Mouse (Mus musculus): ENCODE results near the gene Zfp683. TPM values are rescaled to one million over a fixed set of nuclear protein-coding genes. Genes with fewer than 3 reads are reported as not detected.

Zfp683 gene
- polyA plus RNA-seq, 1 experiment from 2014 or later = not detected

DNA sequence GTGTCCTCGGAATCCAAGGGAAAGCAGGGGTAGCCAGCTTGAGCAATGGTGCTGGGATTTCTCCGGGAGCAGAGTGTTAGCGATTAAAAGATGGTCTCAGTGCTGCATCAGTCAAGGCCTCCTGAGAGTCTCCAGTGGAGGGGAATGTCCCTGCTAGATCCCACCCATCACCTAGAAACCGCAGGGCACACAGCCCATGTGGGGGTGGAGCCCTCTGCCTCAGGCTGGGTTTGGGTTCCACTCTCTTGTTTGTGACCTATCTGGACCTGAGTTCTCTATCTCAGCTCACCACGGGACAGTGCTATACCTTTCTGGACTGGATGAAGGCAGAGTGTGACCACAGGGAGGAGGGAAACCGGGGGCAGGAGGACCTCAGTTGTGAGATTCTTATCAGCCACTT lies 5.3 kb downstream of the Zfp683 start:
- Histone ChIP-seq H3K27me3 (ENCODE audit: control insufficient read depth, insufficient read depth, low read length) (no peaks in the 10 kb centered on the region; the same call in 1 of the 2 replicates), H3K4me3 (ENCODE audit: low read depth, low read length) (no peak overlapping the region), H3K9me3 (replicated peaks; ENCODE audit: control insufficient read depth, low read length) (no peaks in the 10 kb centered on the region), H3K9ac (replicated peaks; ENCODE audit: low read length) (no peak overlapping the region), H3K36me3 (replicated peaks; ENCODE audit: control insufficient read depth, insufficient read depth, low read depth, low read length) (no peaks in the 10 kb centered on the region), H3K4me2 (ENCODE audit: low read depth, low read length) (no peak overlapping the region), H3K4me1 (ENCODE audit: control insufficient read depth, insufficient read depth, low read length) (no peaks in the 10 kb centered on the region), H3K27ac (replicated peaks; ENCODE audit: low read depth, low read length) (no peak overlapping the region)
- no peak for ATAC-seq (replicated peaks; ENCODE audit: insufficient number of reproducible peaks, low FRiP score, low TSS enrichment, low read depth)
- no peak for DNase-seq (ENCODE audit: low spot score)
- 83% methylated on average over 6 of the region's 6 CpGs for WGBS

DNA sequence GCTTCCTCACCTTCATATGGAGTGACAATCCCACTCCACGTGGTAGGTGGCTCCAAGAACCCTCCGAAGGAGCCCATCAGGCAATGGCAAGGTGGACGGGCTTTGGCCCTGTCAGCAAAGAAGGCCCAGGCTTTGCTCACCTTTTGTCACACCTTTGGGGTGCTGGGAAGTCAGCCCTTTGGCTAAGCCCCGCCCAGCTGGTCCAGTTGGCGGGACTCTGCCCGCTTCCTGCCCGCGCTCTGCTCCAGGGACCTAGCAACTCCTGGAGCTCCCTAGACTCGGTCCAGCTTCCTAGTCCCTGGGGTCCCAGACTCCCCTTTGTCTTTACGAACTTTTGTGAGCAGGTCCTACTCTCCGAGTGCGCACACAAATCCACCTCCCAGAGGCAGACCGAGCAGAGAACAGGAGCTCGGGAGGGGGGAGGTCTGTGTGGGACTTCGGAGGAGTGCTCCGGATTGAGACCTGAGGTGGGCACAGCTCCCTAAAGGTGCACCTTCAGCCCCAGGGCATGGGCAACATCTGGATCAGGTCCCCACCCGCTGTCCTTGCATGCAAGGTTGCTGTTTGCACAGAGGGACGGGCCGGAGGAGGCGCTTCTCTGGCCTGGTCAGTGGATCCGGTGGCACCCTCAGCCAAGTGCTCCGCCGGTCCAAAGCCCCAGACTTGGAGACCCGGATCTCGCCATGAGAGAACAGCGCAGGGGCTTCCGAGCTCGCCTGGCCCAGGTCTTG lies 6.7 kb downstream of the Zfp683 start, which contains the start of gene Crybg2:
Gene Crybg2, plus strand, starts transcription at position 681 of the 731 bp plus-strand sequence.
- Histone ChIP-seq H3K4me1 (ENCODE audit: control insufficient read depth, insufficient read depth, low read length) (no peaks in the 10 kb centered on the region), H3K4me3 (ENCODE audit: low read depth, low read length) (no peak within 1 kb of the TSS), H3K4me2 (ENCODE audit: low read depth, low read length) (no peak within 1 kb of the TSS; the same call in 1 of the 2 replicates), H3K27ac (replicated peaks; ENCODE audit: low read depth, low read length) (no peak within 1 kb of the TSS), H3K9ac (replicated peaks; ENCODE audit: low read length) (0 out of 2 replicates have a peak within 1 kb of the TSS, but pooled peaks have one; percentile 1), H3K9me3 (replicated peaks; ENCODE audit: control insufficient read depth, low read length) (no peaks in the 10 kb centered on the region), H3K27me3 (ENCODE audit: control insufficient read depth, insufficient read depth, low read length) (peaks cover 4% of the 10 kb centered on the region; the same call in 1 of the 2 replicates), H3K36me3 (replicated peaks; ENCODE audit: control insufficient read depth, insufficient read depth, low read depth, low read length) (no peaks in the 10 kb centered on the region)
- WGBS = 40% methylated on average over 28 of the region's 28 CpGs
- ATAC-seq (replicated peaks; ENCODE audit: insufficient number of reproducible peaks, low FRiP score, low TSS enrichment, low read depth) = no peak
- DNase-seq (ENCODE audit: low spot score) = no peak

DNA sequence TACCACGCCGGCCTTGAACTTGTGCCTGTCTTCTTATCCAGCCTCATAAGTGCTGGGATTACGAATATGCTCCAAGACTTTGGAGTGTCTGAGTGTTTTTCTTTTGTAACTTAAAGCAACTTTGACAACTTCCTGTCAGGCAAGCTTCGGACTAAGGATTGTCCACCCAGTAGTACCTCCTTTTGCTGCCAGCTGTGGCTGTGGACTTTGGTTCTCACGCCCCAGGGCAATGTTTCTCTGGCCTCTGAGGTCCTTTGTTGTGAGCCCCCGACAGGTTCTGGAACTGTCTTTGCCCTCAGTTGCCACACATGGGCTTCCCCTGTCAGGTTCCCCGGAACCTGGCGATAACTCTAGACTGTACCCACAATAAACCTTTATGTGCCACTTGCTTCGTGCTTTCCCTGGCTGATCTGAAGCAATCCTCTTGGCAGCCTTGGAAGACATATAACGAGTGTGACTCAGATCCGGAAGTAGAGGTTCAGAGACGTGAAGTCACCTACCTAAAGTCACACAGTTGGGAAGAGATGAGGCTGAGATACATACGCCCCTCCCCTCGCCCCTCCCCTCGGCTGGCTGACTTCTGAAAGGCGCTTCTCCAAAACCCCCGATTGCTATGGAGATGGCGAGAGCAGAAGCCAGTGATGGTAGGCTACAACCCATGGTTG lies 7.7 kb downstream of the Zfp683 start:
- Histone ChIP-seq H3K27ac (replicated peaks; ENCODE audit: low read depth, low read length) (no peak overlapping the region), H3K4me2 (ENCODE audit: low read depth, low read length) (no peak overlapping the region), H3K9ac (replicated peaks; ENCODE audit: low read length) (no peak overlapping the region), H3K4me3 (ENCODE audit: low read depth, low read length) (no peak overlapping the region), H3K36me3 (replicated peaks; ENCODE audit: control insufficient read depth, insufficient read depth, low read depth, low read length) (no peaks in the 10 kb centered on the region), H3K4me1 (ENCODE audit: control insufficient read depth, insufficient read depth, low read length) (no peaks in the 10 kb centered on the region), H3K27me3 (ENCODE audit: control insufficient read depth, insufficient read depth, low read length) (peaks cover 6% of the 10 kb centered on the region; the same call in 1 of the 2 replicates), H3K9me3 (replicated peaks; ENCODE audit: control insufficient read depth, low read length) (no peaks in the 10 kb centered on the region)
- DNase-seq (ENCODE audit: low spot score) = no peak
- 57% methylated on average over 18 of the region's 18 CpGs for WGBS
- no peak for ATAC-seq (replicated peaks; ENCODE audit: insufficient number of reproducible peaks, low FRiP score, low TSS enrichment, low read depth)

DNA sequence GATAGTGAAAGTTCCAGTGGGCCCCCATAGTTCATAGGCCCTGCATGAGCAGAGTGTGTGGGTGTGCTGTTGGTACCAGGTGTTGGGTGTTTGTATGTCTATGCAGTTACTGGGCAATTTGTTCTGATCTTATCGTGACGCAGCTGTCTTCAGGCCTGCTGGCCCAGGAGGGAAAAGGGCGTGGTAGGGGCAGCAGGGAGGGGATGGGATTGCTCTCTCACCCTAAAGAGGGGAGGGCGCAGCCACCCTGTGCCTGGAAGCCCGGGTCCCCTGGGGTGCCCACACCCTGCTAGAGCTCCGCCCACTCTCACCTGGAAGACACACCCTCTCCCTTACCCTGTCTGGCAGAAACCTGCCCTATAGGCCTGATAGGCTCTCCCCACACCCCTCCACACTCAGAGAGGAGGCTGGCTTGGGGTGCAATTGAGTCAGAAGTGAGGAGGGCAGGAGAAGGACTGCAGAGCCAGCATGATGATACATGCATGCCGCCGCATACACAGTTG lies 8.4 kb downstream of the Zfp683 start:
- 41% methylated on average over 8 of the region's 8 CpGs for WGBS
- ATAC-seq (replicated peaks; ENCODE audit: insufficient number of reproducible peaks, low FRiP score, low TSS enrichment, low read depth) (no peak), DNase-seq (ENCODE audit: low spot score) (no peak)
- Histone ChIP-seq H3K9me3 (replicated peaks; ENCODE audit: control insufficient read depth, low read length) (no peaks in the 10 kb centered on the region), H3K4me3 (ENCODE audit: low read depth, low read length) (no peak overlapping the region), H3K27me3 (ENCODE audit: control insufficient read depth, insufficient read depth, low read length) (peaks cover 6% of the 10 kb centered on the region; the same call in 1 of the 2 replicates), H3K4me1 (ENCODE audit: control insufficient read depth, insufficient read depth, low read length) (no peaks in the 10 kb centered on the region), H3K9ac (replicated peaks; ENCODE audit: low read length) (no peak overlapping the region), H3K4me2 (ENCODE audit: low read depth, low read length) (no peak overlapping the region), H3K27ac (replicated peaks; ENCODE audit: low read depth, low read length) (no peak overlapping the region), H3K36me3 (replicated peaks; ENCODE audit: control insufficient read depth, insufficient read depth, low read depth, low read length) (no peaks in the 10 kb centered on the region)

DNA sequence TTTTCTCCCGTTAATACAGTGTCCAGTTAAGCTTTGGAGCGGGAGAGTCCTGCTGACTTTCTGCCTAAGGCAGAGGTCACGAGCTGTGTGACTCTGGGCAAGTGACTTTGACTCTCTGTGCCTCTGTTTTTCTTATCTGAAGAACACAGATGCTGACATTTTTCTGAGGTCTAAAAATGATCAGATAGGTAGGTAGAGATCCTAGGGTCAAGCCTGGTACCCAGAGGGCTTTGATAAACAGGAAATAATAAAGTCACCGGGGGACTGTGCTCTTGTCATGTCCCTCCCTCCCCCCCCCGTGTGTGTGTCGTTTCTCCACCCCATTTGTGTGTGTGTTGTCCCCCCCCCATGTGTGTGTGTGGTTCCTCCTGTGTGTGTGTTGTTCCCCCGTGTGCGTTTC lies 8.9 kb downstream of the Zfp683 start:
- H3K9ac ChIP-seq (replicated peaks; ENCODE audit: low read length) = no peak overlapping the region
- ATAC-seq (replicated peaks; ENCODE audit: insufficient number of reproducible peaks, low FRiP score, low TSS enrichment, low read depth) (no peak), DNase-seq (ENCODE audit: low spot score) (no peak)
- no peaks in the 10 kb centered on the region for H3K9me3 ChIP-seq (replicated peaks; ENCODE audit: control insufficient read depth, low read length)
- no peaks in the 10 kb centered on the region for H3K4me1 ChIP-seq (ENCODE audit: control insufficient read depth, insufficient read depth, low read length)
- H3K36me3 ChIP-seq (replicated peaks; ENCODE audit: control insufficient read depth, insufficient read depth, low read depth, low read length) = no peaks in the 10 kb centered on the region
- H3K27ac ChIP-seq (replicated peaks; ENCODE audit: low read depth, low read length) = no peak overlapping the region
- H3K4me3 ChIP-seq (ENCODE audit: low read depth, low read length) = no peak overlapping the region
- peaks cover 6% of the 10 kb centered on the region; the same call in 1 of the 2 replicates for H3K27me3 ChIP-seq (ENCODE audit: control insufficient read depth, insufficient read depth, low read length)
- 62% methylated on average over 8 of the region's 8 CpGs for WGBS
- H3K4me2 ChIP-seq (ENCODE audit: low read depth, low read length) = no peak overlapping the region

DNA sequence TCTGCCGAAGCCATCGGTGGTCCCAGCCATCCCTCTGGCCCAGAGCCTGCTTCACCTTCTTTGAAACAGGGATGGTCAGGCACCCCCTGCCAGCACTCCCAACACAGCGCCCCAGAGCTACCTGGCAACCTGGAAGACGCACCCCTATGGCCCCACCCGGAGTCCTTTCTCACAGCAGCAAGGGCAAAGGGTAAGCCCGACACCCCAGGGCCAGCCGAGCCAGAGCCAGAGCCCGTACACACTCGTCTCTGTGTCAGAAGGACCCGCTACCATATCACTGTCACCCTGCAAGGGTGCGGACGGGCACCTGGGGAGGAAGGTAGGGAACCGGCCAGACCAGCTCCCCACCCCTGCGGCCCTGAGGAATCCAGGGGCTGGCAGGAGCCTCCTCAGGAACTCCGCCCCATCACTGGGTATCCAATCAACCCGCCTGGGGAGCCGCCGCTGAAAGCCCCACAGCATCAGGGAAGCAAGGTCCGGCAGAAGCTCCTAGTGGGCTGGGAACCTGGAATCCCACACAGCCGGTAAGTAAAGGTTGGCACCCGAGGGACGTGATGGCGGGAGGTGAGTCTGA lies 11.9 kb downstream of the Zfp683 start:
- Histone ChIP-seq H3K4me2 (ENCODE audit: low read depth, low read length) (no peak overlapping the region), H3K27ac (replicated peaks; ENCODE audit: low read depth, low read length) (no peak overlapping the region), H3K4me3 (ENCODE audit: low read depth, low read length) (no peak overlapping the region), H3K4me1 (ENCODE audit: control insufficient read depth, insufficient read depth, low read length) (no peaks in the 10 kb centered on the region), H3K9ac (replicated peaks; ENCODE audit: low read length) (no peak overlapping the region), H3K27me3 (ENCODE audit: control insufficient read depth, insufficient read depth, low read length) (peaks cover 6% of the 10 kb centered on the region; the same call in 1 of the 2 replicates), H3K36me3 (replicated peaks; ENCODE audit: control insufficient read depth, insufficient read depth, low read depth, low read length) (no peaks in the 10 kb centered on the region), H3K9me3 (replicated peaks; ENCODE audit: control insufficient read depth, low read length) (no peaks in the 10 kb centered on the region)
- DNase-seq (ENCODE audit: low spot score) = no peak
- 19% methylated on average over 23 of the region's 23 CpGs for WGBS
- ATAC-seq (replicated peaks; ENCODE audit: insufficient number of reproducible peaks, low FRiP score, low TSS enrichment, low read depth) = no peak

DNA sequence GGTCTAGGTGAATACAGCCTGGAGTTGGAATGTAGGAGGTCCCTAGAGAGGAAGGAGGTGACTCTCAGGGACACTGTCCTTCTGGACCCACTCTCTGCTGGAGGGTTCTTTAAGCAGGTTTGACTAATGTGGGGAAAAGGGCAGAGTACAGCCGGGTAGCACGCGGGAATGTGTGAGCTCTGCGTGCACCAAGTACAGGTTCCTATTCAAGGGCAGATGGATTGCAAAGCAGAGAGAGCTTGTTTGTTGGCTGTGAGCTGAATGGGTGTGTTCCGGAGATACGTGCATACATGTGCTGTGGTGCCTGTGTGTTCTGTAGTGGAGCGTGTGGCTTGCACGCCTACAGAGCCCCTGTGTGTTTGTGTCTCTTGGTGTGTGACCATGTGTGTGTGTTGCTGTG lies 13.7 kb downstream of the Zfp683 start:
- Histone ChIP-seq H3K27me3 (ENCODE audit: control insufficient read depth, insufficient read depth, low read length) (peaks cover 6% of the 10 kb centered on the region; the same call in 1 of the 2 replicates), H3K27ac (replicated peaks; ENCODE audit: low read depth, low read length) (no peak overlapping the region), H3K36me3 (replicated peaks; ENCODE audit: control insufficient read depth, insufficient read depth, low read depth, low read length) (no peaks in the 10 kb centered on the region), H3K9ac (replicated peaks; ENCODE audit: low read length) (no peak overlapping the region), H3K9me3 (replicated peaks; ENCODE audit: control insufficient read depth, low read length) (no peaks in the 10 kb centered on the region), H3K4me3 (ENCODE audit: low read depth, low read length) (no peak overlapping the region), H3K4me2 (ENCODE audit: low read depth, low read length) (no peak overlapping the region), H3K4me1 (ENCODE audit: control insufficient read depth, insufficient read depth, low read length) (no peaks in the 10 kb centered on the region)
- 96% methylated on average over 8 of the region's 8 CpGs for WGBS
- no peak for ATAC-seq (replicated peaks; ENCODE audit: insufficient number of reproducible peaks, low FRiP score, low TSS enrichment, low read depth)
- no peak for DNase-seq (ENCODE audit: low spot score)

Measured in embryonic facial prominence, embryonic 11.5 days (tissue).